Mouse (Mus musculus) erythroblast, embryonic 14.5 days (primary cell): Measurements from ENCODE around the gene Cep44.

Experiments used
- GATA1 ChIP-seq: IDR thresholded peaks from 2 replicates; pipeline ENCODE4 v1.6.1; 2012; ENCODE audit warnings: low read length, inconsistent platforms, mixed read lengths
- TAL1 ChIP-seq: IDR thresholded peaks from 3 replicates; pipeline ENCODE4 v1.6.1; 2012; ENCODE audit warnings: low read length, inconsistent platforms, mixed read lengths

- no peak for TF ChIP-seq GATA1
- no peak for TF ChIP-seq TAL1
Measured at GRCm38 (mm10) chr8:56501911-56502310, 48.9 kb downstream of the Cep44 start.
